Mouse (Mus musculus) CD4-positive, CD25-positive, alpha-beta regulatory T cell (primary cell): ENCODE results near the gene Gadd45g. TPM values are rescaled to one million over a fixed set of nuclear protein-coding genes. Genes with fewer than 3 reads are reported as not detected.

ENCODE experiments used
- polyA plus RNA-seq: library from polyadenylated mRNA; unstranded; fragments of 100-300 nt; shearing (Covaris generic); gene quantifications from one replicate; pipeline ENCODE4 v1.2.1, GENCODE M21; 2017

Gene Gadd45g
- 37.8 TPM for polyA plus RNA-seq

DNA sequence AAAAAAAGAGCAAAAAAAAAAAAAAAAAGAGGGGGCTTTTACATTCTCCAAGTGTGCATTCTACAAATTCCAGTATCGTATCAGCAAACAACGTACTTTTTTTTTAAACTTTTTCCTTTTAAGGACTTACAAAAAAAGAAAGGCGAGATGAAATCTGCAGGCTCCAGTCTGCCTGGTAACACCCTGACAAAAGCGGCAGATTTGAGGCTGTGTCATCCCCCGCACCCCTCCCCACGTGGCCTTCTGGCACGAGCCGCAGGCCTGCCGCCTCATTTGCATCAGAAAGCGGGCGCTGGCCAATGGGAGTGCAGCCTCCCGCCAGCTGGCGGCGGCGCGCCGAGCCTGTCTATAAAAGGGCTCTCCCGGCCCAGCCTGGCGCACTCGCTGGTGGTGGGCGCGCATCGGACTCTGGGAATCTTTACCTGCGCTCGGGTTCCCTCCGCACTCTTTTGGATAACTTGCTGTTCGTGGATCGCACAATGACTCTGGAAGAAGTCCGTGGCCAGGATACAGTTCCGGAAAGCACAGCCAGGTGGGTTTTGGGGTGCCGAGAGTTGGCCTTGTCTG lies at the start of gene Gadd45g:
Gene Gadd45g (plus strand): TSS at position 378 of the 567 bp plus-strand sequence.

Other genes starting within 250 kb of the Gadd45g start
- gene Cks2, start 201.4 kb upstream of the Gadd45g start, polyA plus RNA-seq = 28.8 TPM
- 41.5 TPM for gene Secisbp2, start 195.0 kb upstream of the Gadd45g start, polyA plus RNA-seq
- 240 TPM for gene Sema4d, start 52.9 kb upstream of the Gadd45g start, polyA plus RNA-seq